Mouse (Mus musculus) heart, adult 8-10 months (tissue): ENCODE results near the gene Tmem165. TPM values are rescaled to one million over a fixed set of nuclear protein-coding genes. Genes with fewer than 3 reads are reported as not detected.

Source experiments
- DNase-seq: peaks from one replicate; pipeline ENCODE4 v3.0.0; 2022; ENCODE audit warnings: low spot score
- total RNA-seq, 4 experiments: library from RNA; stranded (reverse); gene quantifications; 2 replicates each; pipeline ENCODE4 v1.2.4; 2022

Gene Tmem165
- total RNA-seq, 4 experiments from 2014 or later: 15.6 to 20.2 (median 19.4) TPM

DNA sequence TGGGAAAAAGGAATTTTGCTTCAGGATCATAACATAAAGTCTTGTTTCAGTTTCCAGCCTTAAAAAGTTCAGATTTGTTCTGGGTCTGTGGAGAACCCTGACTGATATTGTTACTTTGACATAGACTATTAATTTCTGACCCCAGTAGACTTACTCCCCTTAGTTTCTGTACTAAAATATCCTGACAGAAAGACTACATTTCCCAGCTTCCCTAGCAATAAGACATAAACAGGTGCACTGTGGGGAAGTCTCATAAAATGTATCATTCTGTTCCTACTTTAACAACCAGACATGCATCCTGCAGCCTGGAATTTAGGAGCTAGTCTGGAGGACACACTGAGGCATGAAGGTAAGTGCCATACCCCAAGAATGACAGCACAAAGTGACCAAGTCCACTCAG, 12.6 kb upstream of the Tmem165 start:
- no peak for DNase-seq

GRCm38 (mm10) chr5:76175051-76175450, 8.6 kb upstream of the Tmem165 start:
- no peak for DNase-seq

DNA sequence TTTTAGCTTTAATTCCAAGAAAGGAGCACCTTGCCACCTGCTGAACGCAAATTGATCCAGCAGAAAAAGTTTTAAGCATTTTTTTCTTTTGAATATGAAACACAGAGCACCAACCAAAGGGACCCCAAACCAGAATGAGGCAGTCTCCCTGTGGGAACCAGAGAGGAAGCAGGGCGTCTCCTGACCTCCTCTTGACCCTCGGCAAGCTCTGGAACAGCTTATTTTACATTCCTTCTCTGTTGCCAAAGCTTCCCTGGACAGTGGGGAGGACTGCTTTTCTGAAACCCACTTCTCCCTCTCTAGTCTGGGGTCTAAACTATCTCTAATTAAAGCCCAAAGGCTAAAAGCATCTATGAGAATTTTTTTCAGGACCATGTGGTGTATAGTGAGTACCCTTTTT, 7.3 kb upstream of the Tmem165 start:
- peak; percentile 10 for DNase-seq

GRCm38 (mm10) chr5:76176841-76177240, 6.8 kb upstream of the Tmem165 start:
- no peak for DNase-seq

DNA sequence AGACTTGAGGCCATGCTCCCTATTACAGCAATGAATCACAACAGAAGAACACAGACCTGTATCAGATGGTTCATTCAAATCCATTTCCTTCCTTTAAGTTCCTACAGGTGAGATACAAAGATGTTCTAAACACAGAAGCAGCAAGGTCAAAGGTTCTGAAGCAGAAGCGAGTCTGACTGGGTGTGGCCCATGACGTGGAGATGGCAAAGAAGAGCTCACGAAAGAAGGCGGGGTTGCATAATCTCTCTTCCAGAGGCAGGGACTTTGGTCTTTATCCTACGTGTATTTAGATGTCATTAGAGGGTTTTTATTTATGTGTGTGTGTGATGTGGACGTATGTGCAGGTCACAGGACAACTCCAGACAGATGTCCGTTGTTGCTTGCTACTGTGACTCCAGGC, 6.0 kb upstream of the Tmem165 start:
- DNase-seq: no peak

GRCm38 (mm10) chr5:76179171-76179570, 4.5 kb upstream of the Tmem165 start:
- DNase-seq: no peak

DNA sequence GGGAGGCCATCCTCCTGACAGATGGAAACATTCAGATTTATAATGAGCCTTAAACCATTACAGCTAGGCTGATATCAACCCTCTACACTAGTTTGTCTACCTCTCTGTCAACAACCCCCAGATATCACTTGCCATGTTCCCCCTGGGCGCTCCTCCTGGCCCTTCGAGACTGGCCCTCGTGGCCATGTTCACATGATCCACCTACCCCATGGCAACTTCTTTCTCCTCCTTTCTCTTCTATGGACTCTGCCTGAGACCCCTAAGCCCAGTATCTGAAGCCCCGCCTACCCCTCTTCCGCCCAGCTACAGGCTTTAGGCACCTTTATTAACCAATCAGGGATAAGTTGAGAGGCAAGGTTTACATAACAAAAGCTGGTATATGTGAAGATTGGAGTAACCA, 3.9 kb upstream of the Tmem165 start:
- DNase-seq: no peak

- DNase-seq: no peak
Observed at GRCm38 (mm10) chr5:76182326-76182725, 1.4 kb upstream of the Tmem165 start.

DNA sequence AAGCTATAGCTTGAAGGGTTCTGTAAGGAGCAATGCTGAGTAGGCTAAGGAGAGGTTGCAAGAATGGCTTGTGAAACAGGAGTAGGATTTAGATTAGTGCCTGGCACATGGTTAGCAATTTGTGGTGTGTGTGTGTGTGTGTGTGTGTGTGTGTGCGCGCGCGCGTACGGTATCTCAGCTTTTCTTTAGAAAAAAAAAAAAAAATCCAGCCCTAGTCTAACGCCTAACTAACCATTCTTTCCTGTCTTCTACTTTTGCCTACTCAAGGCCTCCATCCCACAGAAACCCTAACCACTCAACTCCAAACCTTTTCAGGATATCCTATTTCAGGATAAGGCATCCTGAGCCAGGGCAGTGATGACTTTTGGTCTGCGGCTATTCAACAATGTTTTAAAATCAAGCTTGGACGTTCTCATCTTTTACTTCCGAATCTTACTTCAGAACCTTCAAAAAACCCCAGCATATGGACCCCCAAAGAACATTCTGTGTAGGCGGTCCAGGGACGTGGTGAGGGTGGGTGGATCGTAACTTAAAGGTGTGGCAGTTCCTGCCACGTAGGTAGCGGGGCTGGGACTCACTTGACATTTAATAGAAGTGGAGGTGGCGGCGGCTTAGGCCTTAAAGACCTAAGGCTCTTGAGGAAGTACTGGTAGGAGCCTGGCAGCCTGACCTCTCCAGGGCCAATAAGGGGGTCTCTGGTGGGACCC, 484 bp upstream of the Tmem165 start:
- DNase-seq: no peak

- DNase-seq: peak; percentile 30
Observed at GRCm38 (mm10) chr5:76184286-76185080, 803 bp downstream of the Tmem165 start.

DNA sequence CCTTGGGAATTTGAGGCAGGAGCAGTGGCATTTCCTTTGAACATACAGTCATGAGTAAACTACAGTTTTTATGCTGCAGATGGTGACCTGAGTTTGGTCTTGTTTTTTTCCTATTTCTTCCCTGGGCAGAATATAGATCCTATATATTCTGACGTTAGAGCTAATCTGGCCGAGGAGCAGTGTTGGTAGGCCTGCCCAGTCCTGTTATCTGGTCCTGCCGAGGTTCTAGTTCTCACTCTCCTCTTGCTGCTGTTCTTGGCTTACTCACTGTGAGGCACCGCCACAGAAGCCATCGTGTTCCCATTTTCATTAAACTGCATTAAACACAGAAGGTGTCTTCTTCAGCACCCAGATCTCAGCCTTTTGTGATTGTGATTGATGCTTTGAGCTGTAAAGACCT, 4.2 kb downstream of the Tmem165 start:
- no peak for DNase-seq

DNA sequence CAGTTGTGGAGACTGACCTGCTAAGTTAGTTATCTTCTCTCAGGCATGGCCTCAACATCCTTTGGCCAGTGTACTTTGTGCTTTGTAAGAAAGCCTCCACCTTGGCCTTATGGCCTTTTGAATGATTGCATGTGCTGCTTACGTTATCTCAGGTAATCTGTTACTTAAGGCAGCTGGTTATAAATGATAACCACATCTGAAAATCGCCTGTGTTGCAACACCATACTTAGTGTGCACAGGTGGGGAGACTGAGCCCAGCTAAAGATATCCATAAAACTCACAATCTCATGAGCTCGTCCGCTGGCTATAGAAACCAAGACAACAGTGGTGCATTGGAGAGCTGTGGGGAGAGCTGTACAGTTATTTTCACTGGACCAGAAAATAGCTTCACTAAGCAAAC, 6.9 kb downstream of the Tmem165 start:
- no peak for DNase-seq

- no peak for DNase-seq
Observed at GRCm38 (mm10) chr5:76193075-76193474, 9.4 kb downstream of the Tmem165 start.

- no peak for DNase-seq
Observed at GRCm38 (mm10) chr5:76194377-76194945, 10.8 kb downstream of the Tmem165 start.

DNA sequence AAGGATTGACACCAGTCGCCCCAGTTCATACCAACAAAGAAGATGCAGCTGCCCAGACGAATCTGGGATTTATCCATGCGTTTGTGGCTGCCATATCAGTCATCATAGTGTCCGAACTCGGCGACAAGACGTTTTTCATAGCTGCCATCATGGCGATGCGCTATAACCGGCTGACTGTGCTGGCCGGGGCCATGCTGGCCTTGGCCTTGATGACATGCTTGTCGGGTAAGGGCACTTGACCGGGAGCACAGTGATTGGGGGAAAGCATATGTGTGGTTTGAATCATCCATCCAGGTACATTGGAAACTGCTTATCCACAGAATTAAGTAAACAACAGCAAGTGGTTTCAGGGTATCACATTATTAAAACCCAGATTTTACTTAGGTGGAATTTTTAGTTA, 15.7 kb downstream of the Tmem165 start:
- DNase-seq: no peak

DNA sequence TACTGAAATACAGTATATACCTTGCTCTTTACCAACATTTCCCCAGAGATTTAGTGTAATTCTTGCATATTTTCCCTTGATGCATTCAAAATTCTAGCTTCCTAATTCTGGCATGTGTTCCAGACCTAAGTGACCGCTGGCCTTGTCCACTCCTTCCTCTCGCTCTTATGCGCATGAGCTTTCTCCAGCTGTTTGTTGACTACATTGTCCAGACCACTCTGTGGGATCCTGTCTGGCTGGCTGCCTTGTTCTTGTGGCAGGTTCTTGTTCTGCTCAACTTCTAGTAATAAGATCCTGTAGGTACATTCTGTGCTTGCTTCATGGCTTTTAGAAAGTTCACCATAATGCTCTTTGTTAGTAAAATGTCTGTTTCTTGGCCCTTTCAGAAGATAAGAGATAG, 19.5 kb downstream of the Tmem165 start:
- DNase-seq: no peak

GRCm38 (mm10) chr5:76205886-76206285, 22.2 kb downstream of the Tmem165 start:
- no peak for DNase-seq

DNA sequence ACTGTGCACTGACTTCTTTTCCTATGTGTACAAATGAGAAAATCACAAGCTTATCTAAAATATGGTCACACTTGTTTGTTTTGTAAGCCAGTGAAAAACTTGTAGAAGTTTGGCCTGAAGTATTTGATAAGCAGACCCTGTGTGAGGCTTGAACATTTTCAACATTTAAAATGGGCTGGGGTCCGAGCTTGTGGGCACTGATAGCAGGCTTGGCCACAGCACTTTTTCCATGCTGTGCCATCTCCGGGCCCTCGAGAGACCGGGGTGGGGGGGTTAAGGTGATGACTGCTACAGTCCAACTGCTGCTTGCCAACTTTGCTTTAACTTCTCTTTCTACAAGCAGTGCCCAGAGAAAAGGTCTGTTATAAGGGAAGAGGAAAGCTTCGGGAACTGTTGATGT, 24.4 kb downstream of the Tmem165 start:
- DNase-seq: no peak

DNA sequence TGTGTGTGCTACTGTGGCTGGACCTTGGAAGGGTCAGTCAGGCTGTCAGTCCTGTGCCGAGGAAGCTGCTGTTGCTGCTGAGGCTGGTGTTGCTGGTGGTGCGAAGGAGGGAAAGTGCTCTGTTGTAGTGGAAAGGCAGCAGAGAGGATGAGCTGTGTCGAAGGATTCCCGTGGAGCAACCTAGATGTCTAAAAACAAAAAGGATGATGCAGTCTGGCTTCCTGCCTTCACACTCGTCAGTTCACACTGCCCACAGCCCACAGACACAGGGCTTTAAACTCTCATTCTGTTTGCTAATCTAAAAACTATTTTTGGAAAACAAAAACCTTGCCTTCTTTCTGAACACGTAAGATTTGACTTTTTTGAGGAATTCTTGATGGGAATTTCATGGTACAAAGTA, 33.0 kb downstream of the Tmem165 start:
- DNase-seq: no peak

DNA sequence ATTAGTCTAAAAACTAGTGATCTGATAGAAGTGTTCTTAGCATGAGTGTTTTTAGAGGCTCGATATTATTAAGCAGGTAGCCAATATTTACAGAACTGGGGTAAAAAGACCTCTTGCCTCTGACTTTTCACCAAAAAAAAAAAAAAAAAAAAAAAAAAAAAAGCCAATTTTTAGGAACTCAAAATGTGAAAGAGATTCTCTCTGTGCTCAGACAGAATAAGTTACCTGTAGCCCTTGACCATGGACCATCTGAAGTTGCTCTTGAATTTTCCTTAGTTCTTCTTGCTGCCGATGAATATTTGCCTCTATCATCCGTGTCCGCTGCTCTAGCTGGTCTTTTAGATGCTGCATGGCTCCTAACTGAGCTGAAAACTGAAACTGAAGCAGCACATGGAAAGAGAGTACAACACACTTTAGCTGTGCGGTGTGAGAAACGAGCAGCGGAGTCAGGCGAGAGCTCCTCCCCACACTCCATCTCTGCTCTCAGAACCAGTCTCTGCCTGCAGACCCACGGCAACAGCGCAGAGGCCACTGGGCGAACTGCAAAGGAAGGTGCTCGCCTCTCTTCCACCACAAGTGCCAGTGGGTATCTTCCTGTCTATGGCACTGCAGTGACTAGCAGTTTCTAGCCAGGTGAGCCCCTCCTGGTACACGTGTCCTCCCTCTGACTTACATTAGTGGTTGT, 47.6 kb downstream of the Tmem165 start:
- DNase-seq: no peak

GRCm38 (mm10) chr5:76243274-76243673, 59.6 kb downstream of the Tmem165 start:
- DNase-seq: no peak

- DNase-seq: no peak
Observed at GRCm38 (mm10) chr5:76243929-76244328, 60.2 kb downstream of the Tmem165 start.
